Mouse (Mus musculus) stomach, embryonic 15.5 days (tissue): ENCODE results near the gene Ptprr. TPM values are rescaled to one million over a fixed set of nuclear protein-coding genes. Genes with fewer than 3 reads are reported as not detected.

Experiments used
- ATAC-seq: fragments of 200-750 bp; cut with Nextera tagmentation; 2 replicates; pipeline ENCODE4 v1.8.0; 2017; ENCODE audit warnings: low read depth, moderate number of reproducible peaks, moderate TSS enrichment; ENCODE audit not compliant: insufficient read depth, low FRiP score
- H3K27ac ChIP-seq: fragments of 300-500 bp; sonication (generic); 2 replicates; pipeline ENCODE4 v1.5.1; 2015; ENCODE audit warnings: mild to moderate bottlenecking, inconsistent platforms
- H3K27me3 ChIP-seq: fragments of 300-500 bp; sonication (generic); replicated peaks from 2 replicates; pipeline ENCODE4 v1.6.1; 2015; ENCODE audit warnings: inconsistent platforms
- H3K36me3 ChIP-seq: fragments of 300-500 bp; sonication (generic); 2 replicates; pipeline ENCODE4 v1.6.1; 2015; ENCODE audit warnings: inconsistent platforms
- H3K4me1 ChIP-seq: fragments of 300-500 bp; sonication (generic); 2 replicates; pipeline ENCODE4 v1.6.1; 2015; ENCODE audit warnings: inconsistent platforms
- H3K4me2 ChIP-seq: fragments of 300-500 bp; sonication (generic); 2 replicates; pipeline ENCODE4 v1.6.1; 2015; ENCODE audit warnings: mild to moderate bottlenecking, inconsistent platforms
- H3K4me3 ChIP-seq: fragments of 300-500 bp; sonication (generic); replicated peaks from 2 replicates; pipeline ENCODE4 v1.5.1; 2015; ENCODE audit warnings: inconsistent platforms
- H3K9ac ChIP-seq: fragments of 300-500 bp; sonication (generic); 2 replicates; pipeline ENCODE4 v1.6.1; 2015; ENCODE audit warnings: inconsistent platforms
- H3K9me3 ChIP-seq: fragments of 300-500 bp; sonication (generic); 2 replicates; pipeline ENCODE4 v1.6.1; 2016; ENCODE audit warnings: inconsistent platforms
- WGBS: fragments of 180-500 bp; shearing (Covaris S2); methylation state at CpG from one replicate; pipeline ENCODE4 v1.1.7; 2015; 5-methylcytosine and 5-hydroxymethylcytosine counted together
- polyA plus RNA-seq: library from polyadenylated mRNA; unstranded; fragments of >200 nt; fragmentation: Nextera tagmentation; extraction: Ambion mirVana; gene quantifications from 2 replicates; pipeline ENCODE4 v1.2.1, GENCODE M21; 2015

The Ptprr gene
- polyA plus RNA-seq, 1 experiment from 2014 or later = 2.6 TPM

- Histone ChIP-seq H3K27me3 (no peaks in the 10 kb centered on the region), H3K36me3 (no peaks in the 10 kb centered on the region), H3K9ac (no peak within 1 kb of the TSS), H3K4me3 (0 out of 2 replicates have a peak within 1 kb of the TSS, but pooled peaks have one; percentile 0), H3K4me2 (no peak within 1 kb of the TSS), H3K27ac (no peak within 1 kb of the TSS; the same call in 1 of the 2 replicates), H3K4me1 (no peaks in the 10 kb centered on the region), H3K9me3 (no peaks in the 10 kb centered on the region)
- 47% methylated on average over 7 of the region's 7 CpGs for WGBS
- ATAC-seq = no peak
Measured at GRCm38 (mm10) chr10:116275280-116275679, 257.3 kb downstream of the Ptprr start, which contains the start of gene Ptprb. Gene Ptprb (plus strand): TSS chr10:116275523.

GRCm38 (mm10) chr10:116286697-116287344 is 268.8 kb downstream of the Ptprr start:
- H3K36me3 ChIP-seq = no peaks in the 10 kb centered on the region
- H3K9me3 ChIP-seq = no peaks in the 10 kb centered on the region
- no peak overlapping the region for H3K9ac ChIP-seq
- H3K27me3 ChIP-seq = no peaks in the 10 kb centered on the region
- no peak overlapping the region for H3K4me2 ChIP-seq
- no peak overlapping the region for H3K27ac ChIP-seq
- no peak overlapping the region for H3K4me3 ChIP-seq
- H3K4me1 ChIP-seq = no peaks in the 10 kb centered on the region
- ATAC-seq = no peak
- WGBS = 87% methylated on average over 7 of the region's 7 CpGs

- Histone ChIP-seq H3K27ac (no peak overlapping the region), H3K36me3 (no peaks in the 10 kb centered on the region), H3K9me3 (no peaks in the 10 kb centered on the region), H3K4me1 (no peaks in the 10 kb centered on the region), H3K4me2 (no peak overlapping the region), H3K4me3 (no peak overlapping the region), H3K9ac (no peak overlapping the region), H3K27me3 (no peaks in the 10 kb centered on the region)
- WGBS = 31% methylated on average over 9 of the region's 9 CpGs
- no peak for ATAC-seq
Measured at GRCm38 (mm10) chr10:116288130-116288529, 270.1 kb downstream of the Ptprr start.

GRCm38 (mm10) chr10:116290483-116290882 is 272.5 kb downstream of the Ptprr start:
- no peaks in the 10 kb centered on the region for H3K4me1 ChIP-seq
- no peaks in the 10 kb centered on the region for H3K9me3 ChIP-seq
- no peaks in the 10 kb centered on the region for H3K36me3 ChIP-seq
- no peak overlapping the region for H3K9ac ChIP-seq
- H3K27me3 ChIP-seq = no peaks in the 10 kb centered on the region
- ATAC-seq = no peak
- H3K27ac ChIP-seq = no peak overlapping the region
- WGBS = 72% methylated on average over 4 of the region's 4 CpGs
- no peak overlapping the region for H3K4me2 ChIP-seq
- no peak overlapping the region for H3K4me3 ChIP-seq

- no peak overlapping the region for H3K4me3 ChIP-seq
- H3K27me3 ChIP-seq = no peaks in the 10 kb centered on the region
- H3K9me3 ChIP-seq = no peaks in the 10 kb centered on the region
- no peaks in the 10 kb centered on the region for H3K4me1 ChIP-seq
- no peak for ATAC-seq
- H3K27ac ChIP-seq = no peak overlapping the region
- no peaks in the 10 kb centered on the region for H3K36me3 ChIP-seq
- H3K4me2 ChIP-seq = no peak overlapping the region
- H3K9ac ChIP-seq = no peak overlapping the region
- whole genome bisulfite sequencing = 57% methylated on average over 8 of the region's 8 CpGs
Measured at GRCm38 (mm10) chr10:116291153-116291755, 273.2 kb downstream of the Ptprr start.

GRCm38 (mm10) chr10:116296439-116296838 is 278.4 kb downstream of the Ptprr start:
- WGBS = 79% methylated on average over 4 of the region's 4 CpGs

GRCm38 (mm10) chr10:116297854-116298253 is 279.8 kb downstream of the Ptprr start:
- no peaks in the 10 kb centered on the region for H3K36me3 ChIP-seq
- no peak for ATAC-seq
- H3K27me3 ChIP-seq = peaks cover 16% of the 10 kb centered on the region
- no peak overlapping the region for H3K9ac ChIP-seq
- no peak overlapping the region for H3K27ac ChIP-seq
- H3K9me3 ChIP-seq = no peaks in the 10 kb centered on the region
- H3K4me1 ChIP-seq = peaks cover 16% of the 10 kb centered on the region
- WGBS = 13% methylated on average over 12 of the region's 12 CpGs
- peak overlapping the region; percentile 30 for H3K4me2 ChIP-seq
- no peak overlapping the region for H3K4me3 ChIP-seq

More at GRCm38 (mm10) chr10:116296439-116296838, 278.4 kb downstream of the Ptprr start:
- Histone ChIP-seq H3K9ac (no peak overlapping the region), H3K27ac (no peak overlapping the region), H3K4me3 (no peak overlapping the region), H3K27me3 (peaks cover 9% of the 10 kb centered on the region), H3K4me2 (no peak overlapping the region), H3K9me3 (no peaks in the 10 kb centered on the region), H3K36me3 (no peaks in the 10 kb centered on the region), H3K4me1 (peaks cover 13% of the 10 kb centered on the region)
- no peak for ATAC-seq

- ATAC-seq = no peak; the same call in 1 of the 2 replicates
- Histone ChIP-seq H3K9ac (no peak overlapping the region), H3K4me1 (peaks cover 16% of the 10 kb centered on the region), H3K27ac (no peak overlapping the region), H3K9me3 (no peaks in the 10 kb centered on the region), H3K27me3 (peaks cover 16% of the 10 kb centered on the region), H3K36me3 (no peaks in the 10 kb centered on the region), H3K4me2 (peak overlapping the region; percentile 90), H3K4me3 (peak overlapping the region; percentile 48)
- WGBS = 25% methylated on average over 7 of the region's 7 CpGs
Measured at GRCm38 (mm10) chr10:116300824-116301223, 282.8 kb downstream of the Ptprr start.

- H3K27me3 ChIP-seq = peaks cover 16% of the 10 kb centered on the region
- H3K9ac ChIP-seq = no peak overlapping the region
- no peaks in the 10 kb centered on the region for H3K36me3 ChIP-seq
- H3K4me1 ChIP-seq = peaks cover 16% of the 10 kb centered on the region
- H3K4me3 ChIP-seq = peak overlapping the region; percentile 48
- peak overlapping the region; percentile 90 for H3K4me2 ChIP-seq
- H3K9me3 ChIP-seq = no peaks in the 10 kb centered on the region
- no peak overlapping the region for H3K27ac ChIP-seq
- ATAC-seq = no peak; the same call in 1 of the 2 replicates
- 2% methylated on average over 36 of the region's 36 CpGs for WGBS
Measured at GRCm38 (mm10) chr10:116301258-116301657, 283.2 kb downstream of the Ptprr start.

GRCm38 (mm10) chr10:116304355-116304754 is 286.3 kb downstream of the Ptprr start:
- Histone ChIP-seq H3K9ac (no peak overlapping the region), H3K27ac (no peak overlapping the region), H3K9me3 (no peaks in the 10 kb centered on the region), H3K4me2 (no peak overlapping the region), H3K27me3 (peaks cover 15% of the 10 kb centered on the region), H3K4me1 (peaks cover 7% of the 10 kb centered on the region; the same call in 1 of the 2 replicates), H3K4me3 (no peak overlapping the region), H3K36me3 (no peaks in the 10 kb centered on the region)
- no peak for ATAC-seq
- WGBS = 93% methylated on average over 4 of the region's 4 CpGs

GRCm38 (mm10) chr10:116309460-116309859 is 291.4 kb downstream of the Ptprr start:
- ATAC-seq = no peak
- 63% methylated on average over 2 of the region's 2 CpGs for WGBS

GRCm38 (mm10) chr10:116310516-116311210 is 292.6 kb downstream of the Ptprr start:
- ATAC-seq = no peak
- no peak overlapping the region for H3K27ac ChIP-seq
- no peak overlapping the region for H3K4me3 ChIP-seq
- H3K9me3 ChIP-seq = no peaks in the 10 kb centered on the region
- no peaks in the 10 kb centered on the region for H3K27me3 ChIP-seq
- 36% methylated on average over 11 of the region's 11 CpGs for WGBS
- no peak overlapping the region for H3K4me2 ChIP-seq
- no peaks in the 10 kb centered on the region for H3K36me3 ChIP-seq
- no peak overlapping the region for H3K9ac ChIP-seq
- no peaks in the 10 kb centered on the region for H3K4me1 ChIP-seq

More at GRCm38 (mm10) chr10:116309460-116309859, 291.4 kb downstream of the Ptprr start:
- no peak overlapping the region for H3K27ac ChIP-seq
- H3K4me1 ChIP-seq = no peaks in the 10 kb centered on the region
- no peak overlapping the region for H3K4me3 ChIP-seq
- no peak overlapping the region for H3K4me2 ChIP-seq
- H3K9ac ChIP-seq = no peak overlapping the region
- H3K27me3 ChIP-seq = no peaks in the 10 kb centered on the region
- H3K36me3 ChIP-seq = no peaks in the 10 kb centered on the region
- no peaks in the 10 kb centered on the region for H3K9me3 ChIP-seq
